Mouse (Mus musculus) ovary, postnatal 10 days (tissue): ENCODE data around the gene Zfp964.
A peak's percentile ranks its signal among the peaks of the same experiment; 100 is the strongest.
"Not testable (repeated sequence)": the region's sequence is repeated elsewhere in the genome, so short reads cannot be mapped to it uniquely, and the experiment has no call there.

Source experiments
- DNase-seq: peaks from one replicate; pipeline ENCODE4 v3.0.0; 2022; ENCODE audit warnings: low spot score

The Zfp964 gene

DNA sequence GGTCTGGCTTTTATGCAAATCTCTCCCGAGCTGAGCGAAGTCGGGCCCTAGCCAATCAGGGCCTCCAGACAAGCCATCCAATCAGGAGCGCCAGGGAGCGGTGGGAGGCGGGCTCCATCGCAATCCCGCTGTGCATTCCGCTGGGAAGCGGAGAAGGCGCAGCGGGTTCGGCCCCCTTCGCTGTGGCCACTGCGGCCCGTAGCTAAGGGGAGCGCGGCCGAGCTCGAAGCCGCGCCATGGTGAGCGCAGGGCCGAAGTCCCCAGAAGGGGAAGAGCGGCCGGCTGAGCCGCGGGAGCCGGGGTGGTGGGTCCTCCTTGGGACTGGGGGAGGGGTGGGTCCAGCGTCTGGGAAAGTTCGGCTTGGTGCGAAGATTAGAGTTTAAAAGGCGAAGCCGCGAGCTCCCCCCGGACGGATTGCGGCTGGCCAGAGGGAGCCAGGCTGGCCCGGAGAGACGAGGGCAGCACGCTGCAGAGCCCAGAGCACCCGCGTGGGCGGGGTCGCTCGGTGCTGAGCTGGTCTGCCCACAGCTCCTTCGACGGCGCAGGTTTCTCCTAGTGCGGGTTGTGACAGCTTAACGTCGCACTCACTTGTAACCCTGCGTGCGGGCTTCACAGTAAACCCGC is at the start of gene Zfp964:
Gene Zfp964 (plus strand): TSS at position 122 of the 624 bp plus-strand sequence.
- peak; percentile 86 for DNase-seq

DNA sequence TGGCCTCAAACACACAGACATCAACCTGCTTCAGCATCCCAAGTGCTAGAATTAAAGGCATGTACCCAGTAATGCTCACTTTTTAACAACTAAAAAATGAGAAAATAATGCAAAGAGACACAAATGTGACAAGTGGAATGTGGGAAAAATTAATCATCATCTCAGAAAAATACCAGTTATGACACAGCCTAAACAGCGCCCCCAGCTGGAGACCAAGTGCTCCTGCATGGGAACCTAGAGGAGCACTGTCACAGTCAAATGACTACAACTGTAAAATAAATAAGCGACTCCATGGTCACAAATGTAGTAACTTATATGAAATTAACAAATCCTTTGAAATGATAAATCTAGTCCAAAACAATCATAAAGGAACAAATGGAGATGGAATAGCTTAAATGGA is 39.6 kb upstream of the Zfp964 start:
- no peak for DNase-seq

GRCm38 (mm10) chr8:69618078-69618477 is 36.2 kb upstream of the Zfp964 start:
- DNase-seq, result no peak

- DNase-seq, result peak; percentile 98
These were observed 29.0 kb upstream of the Zfp964 start, which contains the start of gene Zfp868 for GRCm38 (mm10) chr8:69625095-69625789. TSS of gene Zfp868 (minus strand) at chr8:69625548.

GRCm38 (mm10) chr8:69653808-69654357 is 396 bp upstream of the Zfp964 start:
- no peak for DNase-seq

DNA sequence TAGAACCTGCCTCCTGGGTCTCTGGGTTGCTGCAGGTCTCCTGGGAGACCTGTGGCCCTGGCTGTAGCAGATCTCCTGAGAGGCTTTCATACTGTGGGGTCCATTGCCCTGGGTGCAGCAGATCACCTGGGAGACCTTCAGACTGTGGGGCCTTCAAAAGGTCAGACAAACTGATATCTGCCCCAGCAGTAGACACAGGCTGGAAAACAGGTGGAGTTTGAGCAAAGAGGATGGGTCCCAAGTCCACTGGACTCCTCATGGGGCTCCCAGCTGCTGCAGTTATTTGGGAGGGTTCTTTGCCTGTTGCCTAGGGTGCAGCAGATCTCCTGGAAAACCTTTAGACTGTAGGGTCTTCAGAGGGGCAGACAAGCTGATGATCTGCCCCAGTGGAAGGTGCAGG is 7.0 kb downstream of the Zfp964 start:
- DNase-seq, result no peak

DNA sequence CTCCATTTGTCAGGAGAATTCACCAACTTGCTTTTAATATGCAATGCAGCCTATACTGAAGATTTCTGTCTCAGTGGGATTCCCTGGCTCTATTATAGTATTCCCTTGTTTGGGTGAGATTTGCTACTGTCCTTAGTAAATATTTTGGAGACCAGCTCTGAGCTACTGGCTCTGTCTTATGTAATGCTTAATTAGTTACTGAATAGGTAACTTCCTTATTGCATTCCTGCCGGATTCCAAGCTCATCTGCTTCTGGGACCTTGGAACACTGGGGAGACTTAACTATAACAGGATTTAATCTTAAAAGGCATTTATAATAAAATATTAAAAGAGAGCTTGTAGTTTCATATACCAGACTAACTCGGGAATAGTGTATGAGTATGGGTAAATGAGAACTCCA is 10.8 kb downstream of the Zfp964 start:
- DNase-seq, result not testable (repeated sequence)

DNA sequence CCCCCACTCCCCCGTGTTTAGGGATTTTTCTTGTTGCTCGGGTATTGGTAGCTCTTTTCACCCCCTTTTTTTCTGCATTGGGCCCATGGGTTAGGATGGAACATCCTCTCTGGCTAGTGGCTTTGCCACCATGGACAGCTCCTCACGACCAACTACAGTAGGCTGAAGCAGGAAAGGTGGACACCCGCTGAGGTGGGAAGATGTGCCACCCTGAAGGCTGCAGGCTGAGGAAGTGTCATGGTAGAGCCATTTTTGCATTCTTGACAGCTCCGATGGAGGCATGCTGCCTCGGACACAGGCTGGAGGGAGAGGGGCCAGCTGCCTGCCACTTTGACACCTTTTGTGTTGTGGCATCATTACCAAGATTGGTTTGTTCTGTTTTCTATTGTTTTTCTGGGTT is 47.5 kb downstream of the Zfp964 start:
- DNase-seq, result no peak

- not testable (repeated sequence) for DNase-seq
These were observed 56.3 kb downstream of the Zfp964 start, which contains the start of gene Zfp869 for GRCm38 (mm10) chr8:69710624-69711023. TSS of gene Zfp869 (minus strand) at chr8:69710724.

GRCm38 (mm10) chr8:69713516-69713915 is 59.2 kb downstream of the Zfp964 start:
- no peak for DNase-seq

- no peak for DNase-seq
These were observed 61.1 kb downstream of the Zfp964 start for GRCm38 (mm10) chr8:69715366-69715765.
